Mouse (Mus musculus) left cerebral cortex, postnatal 14 days (tissue): ENCODE measurements around the gene Erbb4. TPM values are rescaled to one million over a fixed set of nuclear protein-coding genes. Genes with fewer than 3 reads are reported as not detected.
"Not testable (repeated sequence)": the region's sequence is repeated elsewhere in the genome, so short reads cannot be mapped to it uniquely, and the experiment has no call there.

Source experiments
- DNase-seq, 2 experiments: peaks; one replicate each; pipeline ENCODE4 v3.0.0; 2021 to 2022; ENCODE audit warnings: low spot score in 2 of 2, mixed read lengths in 1 of 2
- intact Hi-C: fragments of 180-260 bp; cut with DNase I; formaldehyde crosslinking; loops from one replicate; pipeline ENCODE4 v1.15.1; 2025
- total RNA-seq, 2 experiments: library from RNA; stranded (reverse); gene quantifications; 2 replicates each; pipeline ENCODE4 v1.2.3; 2021

Gene Erbb4
- total RNA-seq, 2 experiments from 2014 or later: 55.3 to 57.2 TPM

DNA sequence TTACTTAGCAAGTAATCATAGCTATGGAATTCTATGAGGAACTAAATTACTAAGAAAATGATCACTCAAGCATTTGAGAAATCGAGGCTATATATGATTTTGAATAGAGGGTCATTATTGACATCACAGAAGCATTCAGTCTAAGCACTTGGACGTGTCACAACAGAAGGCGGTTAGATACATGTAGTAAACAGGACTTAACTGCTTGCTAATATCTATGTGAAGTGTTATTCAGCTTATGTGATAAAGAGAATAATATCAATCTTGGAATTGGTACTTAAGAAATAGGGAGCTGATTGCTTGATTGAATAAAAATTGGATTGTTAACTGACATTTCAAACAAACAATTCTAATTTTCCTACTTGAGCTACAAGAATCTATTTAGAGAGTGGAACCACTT lies 190.0 kb downstream of the Erbb4 start:
- DNase-seq: no peak
- intact Hi-C loops: no loop called here

DNA sequence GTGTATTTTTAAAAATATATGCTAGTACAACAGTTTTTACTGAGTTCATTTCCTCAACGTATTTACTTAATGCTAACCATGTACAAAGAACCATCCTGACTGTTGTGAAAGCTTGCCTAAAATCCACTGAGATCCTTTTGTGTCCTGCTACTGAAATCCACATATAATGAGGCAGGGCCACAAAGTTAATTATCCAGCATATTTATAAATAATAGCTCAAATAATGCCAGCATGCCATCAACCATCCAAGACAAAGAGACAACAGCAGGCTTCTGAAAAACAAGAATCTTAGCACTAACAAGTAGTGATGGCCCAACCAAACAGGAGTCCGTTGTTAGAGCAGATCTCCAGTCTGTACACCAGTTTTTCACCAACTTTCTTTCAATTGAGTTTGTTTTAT lies 215.8 kb downstream of the Erbb4 start:
- DNase-seq: no peak
- intact Hi-C loops: no loop called here

DNA sequence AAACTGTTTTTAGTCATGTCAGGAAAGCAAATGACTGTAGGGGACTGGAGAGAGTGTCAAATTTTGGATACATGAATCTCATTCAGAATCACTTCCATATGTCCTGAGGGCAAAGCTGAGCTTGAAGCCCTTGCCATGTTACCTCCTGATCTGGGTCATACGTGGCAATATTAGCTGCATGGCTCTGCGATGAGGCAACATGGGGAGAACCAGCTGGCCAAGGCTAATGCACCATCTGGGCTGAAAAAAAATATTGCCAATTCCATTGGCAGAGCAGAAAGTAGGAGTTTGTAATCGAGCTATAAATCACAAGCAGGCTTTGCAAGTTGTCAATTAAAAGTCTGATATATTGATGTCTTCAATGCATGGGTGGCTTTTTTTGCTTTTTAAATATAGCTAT lies 221.0 kb downstream of the Erbb4 start:
- DNase-seq: no peak
- intact Hi-C loops: no loop called here

DNA sequence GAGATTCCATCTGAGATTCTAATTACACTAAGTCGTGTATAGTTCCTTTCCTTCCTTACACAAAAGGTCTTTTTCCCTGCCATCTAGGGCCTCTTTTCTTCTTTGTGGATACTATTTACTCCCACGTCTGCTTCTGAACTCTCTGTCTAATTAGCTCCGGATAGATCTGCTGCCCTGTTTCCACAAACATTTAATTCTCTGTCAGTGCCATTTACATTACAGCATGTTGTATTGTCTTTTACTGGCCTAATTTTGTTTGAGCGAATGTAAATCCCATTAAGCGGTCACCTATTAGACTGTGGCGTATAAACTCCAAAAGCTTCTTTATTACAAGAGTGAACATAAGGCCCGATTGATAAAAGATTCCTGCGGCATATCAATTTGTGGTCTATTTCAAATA lies 232.9 kb downstream of the Erbb4 start:
- intact Hi-C loops: no loop called here
- DNase-seq: no peak

DNA sequence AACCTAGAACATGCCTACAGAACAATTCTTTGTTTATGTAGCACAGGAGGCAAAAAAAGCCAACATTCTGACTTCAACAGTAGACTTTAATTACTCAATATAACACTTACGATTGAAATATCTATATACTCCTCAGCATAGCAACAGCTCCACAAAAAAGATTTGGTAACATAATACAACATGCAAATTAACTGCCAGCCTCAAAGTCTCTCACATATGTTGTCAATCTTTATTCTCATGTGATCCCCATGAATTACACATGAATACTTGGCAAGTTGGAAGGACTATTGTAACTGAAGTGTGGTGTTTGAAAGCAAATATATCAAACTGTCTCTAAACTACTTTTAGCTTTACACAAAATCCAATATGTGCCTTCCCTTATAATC lies 234.2 kb downstream of the Erbb4 start:
- intact Hi-C loops: no loop called here
- no peak for DNase-seq

DNA sequence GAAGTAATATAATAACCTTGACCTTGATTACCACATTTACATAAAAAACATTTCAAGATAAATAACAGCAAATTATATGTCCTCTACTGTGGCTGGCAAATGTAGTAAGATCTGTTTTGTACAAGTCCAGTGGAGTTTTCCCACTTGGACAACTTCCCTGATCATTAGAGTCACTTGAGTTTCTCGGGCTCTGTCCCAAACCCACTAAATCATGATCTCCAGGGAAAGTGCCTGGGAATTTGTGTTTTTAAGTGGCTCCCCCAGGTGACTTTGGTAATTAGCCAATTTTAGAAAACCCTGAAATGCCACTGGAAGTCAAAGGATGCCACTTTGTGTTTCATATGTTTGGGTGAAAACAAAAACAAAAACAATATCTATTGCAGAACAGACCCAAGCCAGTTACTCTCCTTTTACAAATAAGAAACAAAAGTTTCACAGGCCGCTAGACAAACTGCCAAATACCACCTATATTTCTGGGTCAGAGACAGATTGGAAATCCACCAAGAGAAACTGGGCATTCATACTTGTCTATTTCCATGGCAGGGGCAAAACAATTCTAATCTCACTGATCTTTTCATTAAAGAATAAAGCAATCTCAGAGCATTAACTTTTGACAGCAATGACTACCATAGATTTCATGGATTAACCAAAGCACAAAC lies 234.8 kb downstream of the Erbb4 start:
- intact Hi-C loops: no loop called here
- DNase-seq: no peak

DNA sequence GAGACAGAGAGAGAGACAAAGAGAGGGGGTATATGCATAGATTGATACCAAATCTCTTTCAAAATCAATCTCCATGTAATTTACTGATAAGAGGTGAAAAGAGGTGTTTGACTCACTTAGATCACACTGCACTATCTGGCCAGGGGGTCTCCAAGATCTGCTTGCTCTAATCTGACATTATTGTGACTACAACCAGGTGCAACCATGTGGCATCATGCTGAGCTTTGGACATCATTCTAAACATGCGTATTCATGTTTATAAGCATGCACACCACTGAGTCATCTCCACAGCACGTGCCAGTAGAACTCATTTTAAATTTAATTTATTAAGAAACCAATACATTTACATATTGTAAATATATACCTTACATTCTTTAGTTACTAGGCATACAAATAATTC lies 247.5 kb downstream of the Erbb4 start:
- intact Hi-C loops: no loop called here
- DNase-seq: no peak

DNA sequence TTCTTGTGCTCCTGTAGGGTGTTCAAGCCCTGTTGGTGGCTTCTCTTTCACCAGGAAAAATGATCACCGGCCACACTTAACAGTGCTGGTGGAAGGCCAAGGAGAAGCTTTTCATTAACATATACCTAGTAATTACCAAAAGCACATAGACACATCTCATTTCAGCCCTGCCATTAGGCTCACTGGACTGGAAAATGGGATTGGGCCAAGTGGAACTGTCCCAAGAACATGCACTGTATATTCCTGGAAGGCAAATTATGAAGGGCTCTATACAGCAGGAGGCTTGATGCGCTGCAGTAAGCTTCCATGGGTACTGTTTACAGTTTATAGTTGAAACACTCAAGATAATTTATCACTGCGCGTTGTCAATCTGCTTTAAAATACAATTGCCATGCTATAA lies 248.4 kb downstream of the Erbb4 start:
- DNase-seq: no peak
- intact Hi-C loops: no loop called here

DNA sequence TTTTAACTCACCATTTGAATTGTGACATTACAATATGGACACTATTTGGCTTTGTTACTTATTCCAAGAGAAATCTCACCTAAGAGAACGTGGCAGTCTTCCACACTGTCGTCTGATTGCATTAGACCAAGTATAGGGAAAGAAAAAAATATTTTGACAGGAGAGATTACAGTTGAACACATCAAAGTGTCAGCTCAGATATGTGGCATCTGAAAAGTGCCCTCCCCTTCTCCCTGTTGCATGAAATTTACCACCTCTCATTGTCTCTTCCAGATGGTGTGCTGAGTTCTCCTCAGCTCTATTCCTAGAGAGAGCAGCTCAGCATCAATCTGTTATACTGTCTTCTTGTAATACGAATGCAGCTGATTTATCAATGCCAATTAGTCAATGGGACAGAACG lies 268.5 kb downstream of the Erbb4 start:
- no peak for DNase-seq
- intact Hi-C loops: no loop called here

DNA sequence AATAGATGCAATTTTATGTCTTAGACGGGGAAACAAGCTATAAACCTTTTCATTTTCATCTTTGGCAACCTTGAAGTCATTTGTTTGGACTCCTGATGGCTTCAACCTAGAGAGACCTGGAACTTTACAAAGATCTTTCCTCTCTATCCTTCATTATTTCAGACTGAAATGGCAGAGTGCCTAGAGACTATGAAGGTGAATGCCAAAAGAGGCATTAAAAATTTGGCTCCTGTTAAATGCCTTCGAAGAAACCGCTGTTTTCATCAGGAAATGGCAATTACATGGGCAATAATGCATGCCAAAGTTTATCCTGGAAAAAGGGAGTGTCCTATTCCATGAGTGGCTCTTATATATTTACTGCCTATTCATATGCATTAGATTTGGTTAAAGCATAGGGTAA lies 273.2 kb downstream of the Erbb4 start:
- intact Hi-C loops: no loop called here
- no peak for DNase-seq

DNA sequence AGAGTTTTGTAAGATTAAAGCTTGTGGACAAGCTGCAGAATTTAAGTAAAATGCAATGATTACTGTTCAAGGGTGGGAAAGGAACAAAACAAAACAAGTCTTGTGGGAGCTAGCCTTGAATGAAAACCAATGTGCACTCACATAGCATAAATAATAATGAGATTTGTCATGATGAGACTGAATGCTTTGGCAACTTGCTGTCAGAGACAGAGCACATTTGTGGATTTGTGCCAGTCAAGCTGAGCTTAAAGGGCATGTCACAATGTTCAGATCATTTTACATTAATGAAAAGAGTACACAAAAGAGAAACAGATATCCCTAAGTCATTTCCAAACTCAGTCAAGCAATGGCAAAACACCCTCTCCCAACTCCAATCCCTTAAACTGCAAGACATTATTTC lies 275.8 kb downstream of the Erbb4 start:
- intact Hi-C loops: no loop called here

DNA sequence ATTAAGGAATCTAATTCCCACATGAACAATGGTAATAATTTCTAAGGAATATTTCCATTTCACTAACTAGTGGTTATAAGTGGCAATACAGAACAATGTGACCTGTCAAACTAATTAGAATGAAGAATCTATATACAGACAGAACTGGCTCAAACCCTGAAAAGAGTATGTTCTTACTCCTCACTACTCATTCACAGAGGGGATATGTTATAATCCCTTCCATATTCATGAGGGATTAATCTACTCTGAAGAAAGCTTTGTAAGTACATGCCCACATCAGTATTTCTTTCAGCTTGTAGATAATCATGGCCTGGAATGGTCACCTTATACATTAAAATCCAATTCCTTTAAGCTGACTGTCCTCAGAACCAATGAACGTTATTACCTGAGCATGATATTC lies 276.3 kb downstream of the Erbb4 start:
- DNase-seq: no peak
- intact Hi-C loops: no loop called here

More for the DNA sequence above, 275.8 kb downstream of the Erbb4 start:
- no peak for DNase-seq

DNA sequence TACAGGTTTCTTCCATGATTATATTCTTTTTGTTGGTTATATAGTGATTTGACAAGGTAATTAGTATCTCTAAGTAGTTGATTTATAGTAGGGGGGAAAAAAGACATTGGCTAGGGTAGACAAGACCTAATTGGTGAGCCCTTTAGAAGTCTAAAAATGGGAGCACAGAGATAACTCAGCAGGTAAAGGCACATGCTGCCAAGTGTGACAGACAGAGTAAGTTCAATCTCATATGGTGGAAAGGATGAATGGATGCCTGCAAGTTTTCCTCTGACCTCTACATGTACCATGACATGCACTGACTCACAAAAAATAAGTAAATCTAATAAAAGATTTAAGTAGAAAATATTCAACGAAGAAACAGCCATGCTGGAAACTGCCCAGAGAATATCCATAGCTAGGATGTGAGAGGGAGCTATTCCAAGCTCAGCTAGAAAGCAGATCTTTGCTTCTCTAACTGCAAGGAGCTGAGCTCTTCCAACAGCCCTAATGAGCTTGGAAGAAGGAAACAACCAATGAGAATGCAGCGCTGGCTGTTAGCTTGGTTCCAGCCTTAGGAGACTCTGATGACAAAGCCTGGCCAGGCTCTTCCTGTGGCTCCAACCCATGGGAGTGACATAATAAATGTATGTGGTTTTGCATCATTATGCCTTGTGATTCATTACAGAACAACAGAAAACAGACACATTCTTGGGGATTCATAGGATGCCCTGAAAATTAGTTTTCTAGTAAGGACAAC lies 277.2 kb downstream of the Erbb4 start:
- intact Hi-C loops: no loop called here
- DNase-seq: no peak

DNA sequence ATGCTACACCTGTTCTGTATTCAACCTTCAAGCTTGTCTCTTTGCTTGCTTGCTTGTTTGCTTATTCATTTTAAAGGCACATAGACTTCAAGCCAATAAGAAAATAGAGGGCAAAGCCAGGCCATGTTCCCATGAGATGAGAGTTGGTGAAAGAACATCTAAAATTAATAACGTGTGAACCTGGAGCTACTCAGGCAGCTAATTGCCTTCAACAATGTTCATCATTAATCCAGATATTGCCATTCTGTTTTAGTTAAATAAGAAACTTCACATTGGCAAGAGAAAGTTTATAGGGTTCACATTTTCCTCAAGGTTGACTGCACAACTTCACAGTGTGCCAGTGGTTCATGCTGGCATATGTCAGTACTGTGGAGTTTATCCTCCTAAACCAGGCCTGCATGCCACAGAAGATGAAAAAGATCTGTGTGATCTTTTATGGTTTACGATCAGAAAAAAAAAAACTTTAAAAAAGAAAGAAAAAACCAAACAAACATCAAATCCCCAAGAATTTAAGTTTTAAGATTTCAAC lies 284.7 kb downstream of the Erbb4 start:
- no peak for DNase-seq
- intact Hi-C loops: no loop called here

DNA sequence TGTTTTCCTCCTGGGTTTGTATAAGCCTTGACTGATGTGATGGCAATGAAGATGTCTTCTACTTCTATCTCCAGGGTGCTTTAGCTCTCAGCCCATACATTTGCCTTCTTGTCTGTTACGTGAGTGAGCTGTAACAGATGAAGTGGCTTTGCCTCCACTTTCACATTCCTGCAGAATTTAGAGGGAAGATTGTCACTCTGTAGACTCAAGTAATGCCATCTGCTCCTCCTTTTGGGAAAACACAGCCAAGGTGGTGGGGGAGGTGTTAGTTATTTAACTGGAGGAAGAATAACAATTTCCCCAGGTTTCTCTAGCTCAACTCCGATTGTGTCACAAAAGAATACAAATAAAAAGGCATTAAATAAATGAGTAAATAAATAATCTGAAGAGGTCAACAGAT lies 301.1 kb downstream of the Erbb4 start:
- no peak for DNase-seq
- intact Hi-C loops: no loop called here

DNA sequence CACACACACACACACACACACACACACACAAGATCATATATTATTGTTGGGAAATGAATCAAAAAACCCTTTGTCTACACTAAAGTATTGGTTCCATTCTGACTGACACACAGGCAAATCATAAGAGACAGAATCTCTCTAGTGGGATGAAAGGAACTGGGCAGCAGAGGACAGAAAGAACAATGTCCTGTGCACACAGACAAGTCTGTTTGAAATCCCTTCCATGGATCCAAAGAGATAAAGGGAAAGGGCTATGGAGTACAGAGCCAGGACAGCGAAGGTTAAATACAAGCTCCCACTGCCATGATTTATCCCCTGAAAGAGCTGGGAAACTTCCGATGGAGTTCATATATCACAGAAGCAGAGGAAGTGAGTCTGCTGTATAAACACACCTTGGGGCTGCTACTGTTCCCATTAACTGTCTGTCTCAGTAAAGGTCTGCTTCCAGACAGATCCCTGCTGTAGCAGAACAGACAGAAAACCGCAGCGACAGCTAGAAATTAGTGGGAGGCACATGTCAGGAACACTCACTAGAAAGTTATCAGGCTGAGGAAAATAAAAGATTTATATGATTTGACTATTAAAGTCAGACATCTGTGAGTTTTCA lies 320.3 kb downstream of the Erbb4 start:
- intact Hi-C loops: no loop called here
- no peak for DNase-seq

DNA sequence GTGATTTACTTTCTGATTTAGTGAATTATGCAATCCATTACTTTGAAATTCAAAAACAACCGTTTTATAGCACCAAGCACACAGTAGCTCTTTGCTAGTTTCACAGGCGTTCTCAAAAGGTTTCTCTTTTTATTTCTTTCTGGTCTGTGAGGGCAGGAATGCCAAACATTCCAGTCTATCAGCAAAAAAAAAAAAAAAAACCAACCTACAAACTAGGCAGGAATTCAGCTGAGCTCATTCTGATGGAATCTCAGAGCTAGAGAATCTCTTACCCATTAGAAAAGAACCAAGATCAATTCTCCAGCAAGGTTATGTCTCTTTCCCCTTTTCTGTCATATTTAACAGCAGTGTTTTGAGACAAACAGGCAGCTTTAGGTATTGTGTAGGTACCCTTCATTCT lies 327.2 kb downstream of the Erbb4 start:
- DNase-seq: no peak
- intact Hi-C loops: no loop called here

DNA sequence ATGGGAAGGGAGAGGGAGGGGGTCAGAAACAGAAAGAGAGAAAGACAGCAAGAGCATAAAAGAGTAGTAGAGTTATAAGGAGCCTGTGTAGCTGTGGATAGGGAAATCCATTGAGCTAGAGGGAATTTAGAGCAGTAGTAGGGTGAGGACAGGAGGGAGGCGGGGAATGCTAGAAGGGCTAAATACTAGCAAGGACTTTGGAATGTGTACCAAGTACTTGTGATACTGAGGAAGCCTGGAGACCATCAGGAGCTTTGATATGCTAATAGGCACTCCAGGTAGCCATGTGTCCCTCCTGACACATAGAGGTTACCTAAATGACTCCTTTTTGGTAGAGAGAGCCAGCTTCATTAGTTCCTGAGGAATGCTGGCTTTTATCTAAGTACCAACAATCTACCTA lies 327.8 kb downstream of the Erbb4 start:
- no peak for DNase-seq
- intact Hi-C loops: no loop called here

DNA sequence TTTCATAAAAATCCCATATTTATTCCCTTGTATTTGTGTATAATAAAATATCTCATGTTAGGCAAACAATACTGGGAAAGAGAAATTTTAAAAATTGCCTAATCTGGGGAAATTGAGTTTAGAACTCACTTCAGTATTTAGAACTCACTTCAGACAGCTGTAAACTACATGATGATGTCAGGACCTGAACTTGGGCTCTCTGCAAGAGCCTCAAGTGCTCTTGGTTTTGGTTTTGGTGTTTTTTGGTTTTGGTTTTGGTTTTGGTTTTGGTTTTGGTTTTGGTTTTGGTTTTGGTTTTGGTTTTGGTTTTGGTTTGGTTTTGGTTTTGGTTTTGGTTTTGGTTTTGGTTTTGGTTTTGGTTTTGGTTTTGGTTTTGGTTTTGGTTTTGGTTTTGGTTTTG lies 341.8 kb downstream of the Erbb4 start:
- intact Hi-C loops, DNase-seq: not testable (repeated sequence)

DNA sequence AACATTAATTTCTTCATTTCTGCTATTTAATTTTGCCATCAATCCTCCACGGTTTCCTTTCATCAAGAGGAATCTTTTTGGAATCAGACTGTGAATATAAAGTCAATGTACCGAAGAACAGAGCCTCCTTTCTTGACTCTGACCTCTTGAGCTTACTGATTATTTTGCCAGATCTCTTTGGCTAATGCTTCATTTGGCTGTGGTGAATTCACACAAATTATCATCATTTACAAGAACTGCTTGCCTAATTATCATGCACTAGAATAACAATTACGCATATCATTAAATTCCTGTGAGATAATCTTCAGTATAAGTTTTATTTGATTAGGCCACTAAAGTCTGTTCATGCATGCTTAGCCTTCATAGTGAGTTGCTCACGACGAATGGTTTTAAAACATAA lies 345.4 kb downstream of the Erbb4 start:
- intact Hi-C loops: no loop called here
- DNase-seq: no peak

DNA sequence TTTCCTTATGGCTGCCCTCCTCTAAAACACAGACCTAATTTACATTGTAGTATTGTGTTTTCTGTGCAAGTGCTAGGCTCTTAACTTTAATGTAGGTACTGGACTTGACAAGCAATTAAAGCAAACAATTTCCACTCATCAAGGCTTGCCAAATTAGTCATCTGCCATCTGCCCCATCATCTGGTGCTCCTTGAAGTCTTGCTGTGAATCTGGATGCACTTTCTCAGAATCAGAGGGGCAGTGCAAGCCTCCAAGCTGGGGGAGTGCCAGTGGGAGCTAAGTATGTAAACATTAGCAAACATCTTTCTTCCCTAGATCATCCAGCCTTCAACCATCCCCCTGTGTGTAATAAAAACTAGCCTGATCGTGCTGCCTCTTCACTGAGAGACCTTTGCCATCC lies 358.9 kb downstream of the Erbb4 start:
- DNase-seq: peak in 1 of 2 experiments; percentile 6
- intact Hi-C loops: no loop called here
